Mouse (Mus musculus) ES-E14 (cell line): ENCODE data around the gene Cebpg. TPM values are rescaled to one million over a fixed set of nuclear protein-coding genes. Genes with fewer than 3 reads are reported as not detected.

ENCODE experiments used
- DNase-seq: peaks from one replicate; pipeline ENCODE4 v3.0.0-alpha.2; 2013; ENCODE audit warnings: low read depth, low spot score
- H3K27ac ChIP-seq: 2 replicates; pipeline ENCODE4 v1.5.1; 2012; ENCODE audit warnings: low read depth, mild to moderate bottlenecking, low read length, moderate library complexity, mixed read lengths; ENCODE audit not compliant: poor library complexity, insufficient read depth, severe bottlenecking
- H3K36me3 ChIP-seq: 2 replicates; pipeline ENCODE4 v1.6.1; 2012; ENCODE audit warnings: mild to moderate bottlenecking, low read length, moderate library complexity, mixed read lengths; ENCODE audit not compliant: control insufficient read depth, poor library complexity, insufficient read depth, severe bottlenecking
- H3K4me1 ChIP-seq, 2 experiments: fragments of 150-350 bp in 1 of 2; sonication (generic) in 1 of 2; 2 replicates each; pipeline ENCODE4 v1.6.1; 2012; ENCODE audit warnings: low read length in 2 of 2, mild to moderate bottlenecking in 1 of 2, mixed read lengths in 1 of 2; ENCODE audit not compliant: control insufficient read depth in 2 of 2, insufficient read depth in 2 of 2, poor library complexity in 1 of 2
- H3K4me3 ChIP-seq, 2 experiments: fragments of 150-350 bp in 1 of 2; sonication (generic) in 1 of 2; 2 replicates each; pipeline ENCODE4 v1.5.1; 2012; ENCODE audit warnings: low read length in 2 of 2, low read depth in 1 of 2, mild to moderate bottlenecking in 1 of 2, mixed read lengths in 1 of 2; ENCODE audit not compliant: insufficient read depth in 1 of 2, poor library complexity in 1 of 2, severe bottlenecking in 1 of 2
- H3K9ac ChIP-seq: 2 replicates; pipeline ENCODE4 v1.6.1; 2012; ENCODE audit warnings: low read depth, mild to moderate bottlenecking, low read length, mixed read lengths; ENCODE audit not compliant: poor library complexity, insufficient read depth, severe bottlenecking
- H3K9me3 ChIP-seq: fragments of 150-350 bp; sonication (generic); 2 replicates; pipeline ENCODE4 v1.6.1; 2012; ENCODE audit warnings: low read depth, mild to moderate bottlenecking, low read length; ENCODE audit not compliant: control insufficient read depth, insufficient read depth
- CHD2 ChIP-seq: IDR thresholded peaks from 2 replicates; pipeline ENCODE4 v1.6.1; 2014; ENCODE audit warnings: mild to moderate bottlenecking, low read depth, low read length, inconsistent platforms
- HCFC1 ChIP-seq: IDR thresholded peaks from 2 replicates; pipeline ENCODE4 v1.6.1; 2012; ENCODE audit warnings: low read length, inconsistent platforms, borderline replicate concordance; ENCODE audit not compliant: insufficient read depth
- MAFK ChIP-seq: IDR thresholded peaks from 2 replicates; pipeline ENCODE4 v1.6.1; 2014; ENCODE audit warnings: mild to moderate bottlenecking, low read depth, low read length, inconsistent platforms; ENCODE audit not compliant: insufficient read depth
- ZC3H11A ChIP-seq: IDR thresholded peaks from 2 replicates; pipeline ENCODE4 v1.6.1; 2012; ENCODE audit warnings: low read depth, mild to moderate bottlenecking, inconsistent platforms, low read length, borderline replicate concordance
- ZNF384 ChIP-seq: IDR thresholded peaks from 2 replicates; pipeline ENCODE4 v1.6.1; 2012; ENCODE audit warnings: low read depth, low read length, inconsistent platforms
- in situ Hi-C, 2 experiments: fragments of 600-800 bp; cut with MboI; formaldehyde crosslinking; loops; one replicate each; pipeline ENCODE4 v1.15.1; 2025; ENCODE audit warnings: low sequenced_read_pairs in 2 of 2, inconsistent platforms in 1 of 2; ENCODE audit not compliant: unreplicated experiment in 2 of 2
- total RNA-seq: library from RNA; depleted of rRNA; stranded (reverse); fragments of 300-350 nt; gene quantifications from 2 replicates; pipeline ENCODE4 v1.2.3, GENCODE M21; 2012

Gene Cebpg
- total RNA-seq, 1 experiment: 14.0 TPM

DNA sequence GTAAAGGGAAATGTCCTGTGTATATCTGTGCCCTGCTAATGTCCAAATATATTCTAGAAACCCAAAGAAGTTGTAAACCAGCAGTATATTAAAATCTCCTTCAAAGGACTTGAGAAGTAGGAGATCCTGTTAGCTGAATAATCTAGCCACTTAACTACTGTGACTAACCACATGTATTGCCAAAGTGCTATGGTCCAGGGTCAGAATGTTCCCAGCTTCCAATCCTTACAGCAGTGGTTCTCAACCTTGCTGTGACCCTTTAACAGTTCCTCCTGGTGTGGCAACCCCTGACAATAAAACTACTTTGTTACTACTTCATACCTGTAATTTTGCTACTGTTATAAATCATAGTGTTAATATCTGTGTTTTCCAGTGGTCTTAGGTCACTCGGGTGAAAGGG is 2.0 kb upstream of the Cebpg start:
- in situ Hi-C loops: no loop called here
- H3K36me3 ChIP-seq: no peaks in the 10 kb centered on the region
- peaks cover 1 to 3% of the 10 kb centered on the region in 2 experiments; a peak in 1 of 4 replicates for H3K4me1 ChIP-seq
- H3K9ac ChIP-seq: no peak overlapping the region
- H3K4me3 ChIP-seq: no peak overlapping the region
- H3K27ac ChIP-seq: no peak overlapping the region
- TF ChIP-seq ZC3H11A (no peak), HCFC1 (no peak), MAFK (no peak), ZNF384 (no peak), CHD2 (no peak)
- H3K9me3 ChIP-seq: no peaks in the 10 kb centered on the region
- no peak for DNase-seq

DNA sequence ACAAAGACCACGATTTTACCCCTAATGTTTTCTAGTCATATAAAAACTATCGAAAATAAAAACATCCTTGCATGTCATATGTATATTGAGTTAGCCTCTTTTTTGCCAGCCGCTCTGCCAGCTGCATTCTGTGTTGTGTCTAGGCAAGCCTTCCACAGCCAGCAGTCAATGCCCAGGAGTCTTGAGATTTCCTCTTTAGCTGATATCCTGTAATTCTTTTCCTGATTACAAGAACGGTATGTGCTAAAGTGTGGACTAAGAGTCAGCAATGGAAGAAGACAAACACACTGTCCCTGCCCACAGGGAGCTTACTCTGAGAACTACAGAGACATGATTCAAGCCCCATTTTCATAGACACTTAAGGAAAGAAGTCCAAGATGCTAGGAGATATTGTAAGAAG is 1.2 kb upstream of the Cebpg start:
- H3K4me3 ChIP-seq: no peak overlapping the region
- in situ Hi-C loops: no loop called here
- H3K9me3 ChIP-seq: no peaks in the 10 kb centered on the region
- peaks cover 1 to 3% of the 10 kb centered on the region in 2 experiments; a peak in 1 of 4 replicates for H3K4me1 ChIP-seq
- H3K27ac ChIP-seq: no peak overlapping the region
- DNase-seq: no peak
- H3K36me3 ChIP-seq: no peaks in the 10 kb centered on the region
- no peak for TF ChIP-seq MAFK
- no peak for TF ChIP-seq CHD2
- no peak for TF ChIP-seq ZC3H11A
- no peak for TF ChIP-seq ZNF384
- no peak for TF ChIP-seq HCFC1
- H3K9ac ChIP-seq: no peak overlapping the region

DNA sequence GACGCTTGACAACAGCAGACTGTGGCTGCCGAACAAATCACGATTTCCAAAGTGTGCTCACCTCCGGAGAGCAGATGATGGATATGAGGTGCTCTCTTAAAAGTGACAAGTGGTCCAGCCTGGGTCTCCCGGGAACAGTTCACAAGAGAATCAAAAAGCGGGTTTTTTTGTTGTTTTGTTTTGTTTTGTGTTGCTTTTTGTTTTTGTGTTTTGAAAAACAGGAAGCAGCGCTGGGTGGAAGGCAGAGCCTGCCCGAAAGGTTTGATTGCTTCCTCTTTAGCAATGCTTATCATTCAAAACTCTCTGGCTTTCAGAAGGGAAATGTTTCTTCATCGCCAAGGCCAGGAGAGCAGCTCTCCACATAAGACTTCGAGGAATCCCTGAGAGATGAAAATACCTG is 626 bp upstream of the Cebpg start:
- DNase-seq: no peak
- TF ChIP-seq ZC3H11A (no peak), ZNF384 (no peak)
- H3K9me3 ChIP-seq: no peaks in the 10 kb centered on the region
- no peaks in the 10 kb centered on the region for H3K36me3 ChIP-seq
- H3K9ac ChIP-seq: peak overlapping the region; percentile 46; the same call in 1 of the 2 replicates
- peak overlapping the region; percentile 95 to 99 for H3K4me3 ChIP-seq
- H3K4me1 ChIP-seq: peaks cover 1 to 3% of the 10 kb centered on the region in 2 experiments; a peak in 1 of 4 replicates
- H3K27ac ChIP-seq: no peak overlapping the region
- in situ Hi-C loops: no loop called here

DNA sequence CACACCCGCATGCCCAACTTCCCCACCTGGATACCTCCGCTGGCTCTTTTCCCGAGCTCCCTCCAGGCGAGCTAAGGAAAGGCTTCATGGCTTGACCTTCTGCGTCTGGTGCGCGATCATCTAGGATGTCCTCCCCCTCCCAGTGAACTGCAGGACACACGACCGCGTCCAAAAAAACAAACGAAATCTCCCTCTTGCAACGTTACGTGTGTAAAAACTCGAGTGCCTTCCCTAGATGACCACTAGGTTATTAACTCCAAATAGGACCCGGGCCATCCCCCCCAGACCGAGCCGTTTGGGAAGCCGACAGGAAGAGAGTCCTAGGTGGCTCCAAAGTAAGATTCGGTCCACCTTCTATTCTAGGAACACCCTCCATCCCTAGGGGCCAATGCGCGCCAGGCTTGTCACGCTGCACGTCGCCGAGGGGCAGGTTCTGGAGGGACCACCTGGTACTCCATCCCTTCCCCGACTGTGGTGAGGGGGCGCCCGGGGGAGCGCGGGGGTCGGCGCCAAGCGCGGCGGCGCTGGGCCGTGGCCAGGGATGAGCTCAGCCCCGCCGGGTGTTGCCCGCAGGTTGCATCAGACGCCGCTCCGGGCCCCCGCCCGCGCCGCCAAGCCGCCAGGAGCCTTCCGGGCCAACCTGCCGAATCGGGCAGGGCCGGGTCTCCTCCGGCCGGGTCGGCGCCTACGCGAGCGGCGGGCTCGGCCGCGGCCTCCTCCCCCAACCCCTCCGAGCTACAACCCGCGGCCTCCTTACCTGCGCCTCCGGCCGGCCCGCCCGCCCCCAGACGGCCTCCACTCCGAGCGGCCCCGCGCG is 546 bp downstream of the Cebpg start:
- H3K27ac ChIP-seq: peak overlapping the region; percentile 80
- no peaks in the 10 kb centered on the region for H3K9me3 ChIP-seq
- H3K4me3 ChIP-seq: peak overlapping the region; percentile 95 to 99
- peaks cover 1 to 3% of the 10 kb centered on the region in 2 experiments; a peak in 1 of 4 replicates for H3K4me1 ChIP-seq
- no peaks in the 10 kb centered on the region for H3K36me3 ChIP-seq
- TF ChIP-seq HCFC1 (no peak), MAFK (no peak), ZC3H11A (no peak), CHD2 (no peak), ZNF384 (no peak)
- peak overlapping the region; percentile 98 for H3K9ac ChIP-seq
- in situ Hi-C loops: no loop called here
- DNase-seq: peak; percentile 34
